Mouse (Mus musculus) liver, adult (tissue): ENCODE results near the gene Abca3.

Source experiments
- GATA4 ChIP-seq: IDR thresholded peaks from 2 replicates; pipeline ENCODE4 v1.6.1; 2014; ENCODE audit warnings: mild to moderate bottlenecking, low read length; ENCODE audit not compliant: insufficient replicate concordance

Abca3 gene

DNA sequence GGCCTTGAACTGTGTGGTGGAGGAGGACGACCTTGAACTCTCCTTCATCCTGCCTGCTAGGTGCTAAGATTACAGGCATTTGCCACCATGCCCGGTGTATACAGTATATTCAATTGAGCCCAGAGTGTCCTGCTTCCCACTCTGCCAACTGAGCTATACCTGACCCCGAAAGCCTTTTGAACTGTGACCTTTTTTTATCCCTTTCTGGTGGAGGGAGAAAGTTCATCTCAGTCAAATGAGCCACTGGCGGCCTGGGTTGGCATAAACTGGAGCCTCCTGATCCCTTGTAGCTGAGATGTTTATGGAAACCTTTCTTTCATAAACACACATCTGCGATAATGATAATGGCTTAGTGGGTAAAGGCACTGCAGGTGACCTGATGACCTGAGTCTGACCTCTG lies 9.5 kb downstream of the Abca3 start:
- TF ChIP-seq GATA4 = no peak

DNA sequence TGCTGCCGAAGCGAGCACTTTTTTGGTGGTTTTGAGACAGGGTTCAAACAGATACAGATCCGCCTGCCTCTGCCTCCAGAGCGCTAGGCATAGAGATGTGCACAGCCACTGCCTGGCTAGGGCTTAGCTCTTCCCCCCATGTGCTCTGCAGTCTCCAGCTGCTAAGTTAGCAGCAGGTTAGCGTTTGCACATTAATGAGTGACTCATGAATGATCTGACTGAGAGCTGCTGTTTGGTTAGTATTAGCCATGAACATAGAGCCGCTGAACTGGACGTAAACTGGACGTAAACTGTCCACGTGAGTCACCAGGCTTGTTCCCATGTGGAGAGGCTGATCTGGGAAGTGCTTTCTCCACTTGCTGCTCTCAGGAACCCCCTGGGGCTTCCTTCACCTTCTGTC lies 10.8 kb downstream of the Abca3 start:
- no peak for TF ChIP-seq GATA4

DNA sequence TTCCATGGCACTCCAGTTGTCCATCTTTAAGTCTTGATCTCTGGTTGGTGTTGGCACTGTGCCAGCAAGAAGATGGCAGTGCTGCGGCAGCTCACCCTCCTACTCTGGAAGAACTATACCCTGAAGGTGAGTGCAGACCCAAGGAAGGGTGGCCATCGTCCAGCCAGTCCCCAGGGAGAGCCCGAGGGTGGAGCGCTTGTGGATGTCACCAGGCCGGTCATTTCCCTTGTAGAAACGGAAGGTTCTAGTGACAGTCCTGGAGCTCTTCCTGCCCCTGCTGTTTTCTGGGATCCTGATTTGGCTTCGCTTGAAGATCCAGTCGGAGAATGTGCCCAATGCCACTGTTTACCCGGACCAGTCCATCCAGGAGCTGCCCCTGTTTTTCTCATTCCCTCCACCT lies 12.7 kb downstream of the Abca3 start:
- no peak for TF ChIP-seq GATA4

DNA sequence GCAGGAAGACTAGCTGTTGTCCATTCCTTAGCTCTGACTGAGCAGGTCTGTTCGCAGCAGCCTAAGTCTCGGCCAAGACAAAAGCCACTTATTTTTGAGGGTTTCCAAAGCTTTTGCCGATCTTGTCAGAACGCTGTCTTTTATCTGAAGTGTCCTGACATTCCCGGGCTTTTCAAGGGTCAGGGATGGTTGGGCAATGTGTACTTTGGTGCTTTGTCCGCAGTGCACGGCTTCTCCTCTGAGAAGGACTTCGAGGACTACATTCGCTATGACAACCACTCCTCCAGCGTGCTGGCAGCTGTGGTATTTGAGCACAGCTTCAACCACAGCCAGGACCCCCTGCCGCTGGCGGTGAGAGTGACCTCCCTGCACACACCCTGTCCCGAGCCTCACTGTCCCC lies 14.1 kb downstream of the Abca3 start:
- TF ChIP-seq GATA4 = no peak

DNA sequence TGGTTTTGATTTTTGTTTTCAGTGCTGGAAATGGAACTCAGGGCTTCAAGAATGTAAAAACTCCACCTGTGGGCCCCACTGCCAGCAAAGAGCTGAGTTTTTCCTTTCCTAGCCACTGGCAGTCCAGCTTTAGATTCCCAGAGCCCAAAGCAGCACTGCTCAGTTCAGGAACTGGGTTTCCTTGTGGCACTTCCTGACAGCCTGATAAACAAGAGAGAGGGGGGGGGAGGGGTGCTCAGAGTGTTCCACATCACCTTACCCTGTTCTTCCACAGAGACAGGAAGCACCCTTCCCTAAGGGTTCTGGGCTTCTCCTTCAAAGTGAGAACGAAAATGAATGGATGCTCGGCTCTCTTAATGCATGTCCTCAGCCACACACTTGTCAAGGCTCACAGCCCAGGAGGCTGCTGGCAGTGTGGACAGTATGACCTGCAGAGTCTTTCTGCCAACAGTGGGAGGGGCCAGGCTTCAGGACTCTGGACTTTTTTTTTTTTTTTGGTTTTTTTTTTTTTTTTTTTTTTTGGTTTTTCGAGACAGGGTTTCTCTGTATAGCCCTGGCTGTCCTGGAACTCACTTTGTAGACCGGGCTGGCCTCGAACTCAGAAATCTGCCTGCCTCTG lies 23.5 kb downstream of the Abca3 start:
- TF ChIP-seq GATA4 = peak; percentile 32; the same call in 1 of the 2 replicates

DNA sequence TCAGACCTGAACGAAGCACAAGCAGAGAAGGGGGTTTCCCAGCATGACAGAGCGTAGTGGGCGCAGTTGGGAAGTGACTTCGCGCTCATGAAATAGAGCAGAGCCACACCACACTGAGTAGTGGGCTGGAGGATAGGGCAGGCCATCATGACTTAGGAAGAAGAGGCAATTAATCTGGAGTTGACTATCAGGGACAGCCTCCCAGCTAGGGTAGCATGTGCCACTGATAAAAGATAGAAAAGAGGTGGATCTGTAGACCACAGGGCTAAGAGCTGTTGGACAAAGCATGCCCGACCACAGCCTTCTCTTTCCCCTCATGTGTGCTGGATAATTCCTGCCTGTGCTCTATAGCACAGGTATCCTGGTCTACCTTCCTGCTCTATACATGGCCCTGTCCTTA lies 24.1 kb downstream of the Abca3 start:
- no peak for TF ChIP-seq GATA4

DNA sequence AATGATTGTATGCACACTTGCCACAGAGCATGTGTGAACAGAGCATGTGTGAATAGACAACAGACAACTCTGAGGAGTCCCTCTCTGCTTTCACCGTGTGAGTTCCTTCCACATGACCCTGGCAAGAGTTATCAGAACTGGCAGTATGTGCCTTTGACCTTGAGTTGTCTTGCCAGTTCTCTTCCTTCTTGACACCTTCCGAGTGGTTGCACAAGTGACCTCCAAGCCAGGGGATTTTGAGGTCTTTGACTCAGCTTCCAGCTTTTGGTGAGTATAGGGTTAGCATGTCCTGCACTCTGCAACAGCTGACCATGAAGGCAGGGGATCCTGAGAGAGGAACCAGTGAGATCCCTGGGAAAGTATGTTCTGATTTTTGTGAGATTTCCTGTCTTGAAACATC lies 26.7 kb downstream of the Abca3 start:
- TF ChIP-seq GATA4 = no peak

DNA sequence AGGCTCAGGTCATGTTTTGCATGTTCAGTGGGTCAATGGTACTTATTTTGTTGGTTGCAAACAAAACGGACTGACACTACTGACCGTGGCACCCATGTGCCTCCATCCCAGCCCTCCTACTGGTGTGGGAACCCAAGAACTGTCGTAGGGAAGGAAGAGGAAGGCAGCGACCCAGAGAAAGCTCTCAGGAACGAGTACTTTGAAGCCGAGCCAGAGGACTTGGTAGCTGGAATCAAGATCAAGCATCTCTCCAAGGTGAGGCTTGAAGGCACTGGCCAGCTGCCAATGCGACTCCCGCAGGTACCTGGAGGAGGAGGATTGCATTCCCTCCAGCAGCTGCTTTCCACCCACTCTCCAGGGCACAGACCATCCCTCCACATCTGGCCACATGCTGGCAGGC lies 32.0 kb downstream of the Abca3 start:
- TF ChIP-seq GATA4 = no peak

DNA sequence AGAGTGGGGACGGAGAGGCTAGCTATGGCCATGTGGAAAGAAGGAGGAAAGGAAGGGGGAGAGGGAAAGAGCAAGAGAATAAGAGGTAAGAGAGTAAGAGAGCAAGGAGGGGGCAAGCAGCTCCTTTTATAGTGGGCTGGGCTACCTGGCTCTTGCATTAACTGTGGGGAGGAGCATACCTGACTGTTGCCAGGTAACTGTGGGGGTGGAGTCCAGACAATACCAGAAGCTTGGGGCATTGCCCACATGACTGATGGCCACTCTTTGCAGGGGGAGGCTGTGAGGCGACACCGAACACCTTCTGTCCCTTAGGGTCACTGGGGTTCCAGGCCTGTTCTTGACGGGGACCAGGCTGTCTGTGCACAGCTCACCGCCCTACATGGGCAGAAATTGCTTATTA lies 37.0 kb downstream of the Abca3 start:
- no peak for TF ChIP-seq GATA4

DNA sequence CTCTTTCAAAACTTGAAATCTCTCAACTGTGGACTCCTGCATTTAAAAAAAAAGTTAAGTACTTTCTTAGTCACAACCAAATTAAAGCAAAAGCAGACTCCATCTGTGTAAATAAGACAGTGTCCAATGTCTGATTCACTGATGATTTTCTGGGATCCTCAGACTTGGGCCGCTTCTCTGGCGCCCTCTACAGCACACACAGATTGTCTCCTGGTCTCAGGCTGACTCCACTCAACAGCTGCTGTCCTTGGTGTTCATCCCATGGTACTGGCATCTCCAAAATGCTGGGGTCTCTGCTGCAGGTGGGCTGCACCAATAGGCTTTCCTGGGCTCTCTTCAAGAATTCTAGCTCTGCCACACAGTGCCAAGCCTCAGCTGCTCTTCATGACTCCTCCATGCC lies 38.1 kb downstream of the Abca3 start:
- no peak for TF ChIP-seq GATA4

DNA sequence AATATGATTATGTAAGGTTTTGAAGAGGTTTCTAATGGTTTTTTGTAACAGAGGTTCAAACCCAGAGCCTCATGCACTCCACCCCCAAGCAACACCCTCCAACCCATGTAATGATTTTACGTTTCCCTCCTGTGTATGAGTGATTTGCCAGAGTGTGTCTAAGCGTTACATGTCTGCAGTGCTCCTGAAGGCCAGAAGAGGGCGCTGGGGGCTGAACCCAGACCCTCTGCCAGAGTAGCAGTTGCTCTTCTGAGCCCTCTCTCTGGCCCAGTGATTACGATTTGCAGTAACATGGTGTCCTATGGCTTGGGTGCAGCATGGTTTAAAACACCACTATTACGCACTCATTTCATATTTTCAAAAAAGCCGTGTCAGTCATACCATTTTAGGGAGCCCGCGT lies 39.4 kb downstream of the Abca3 start:
- no peak for TF ChIP-seq GATA4

DNA sequence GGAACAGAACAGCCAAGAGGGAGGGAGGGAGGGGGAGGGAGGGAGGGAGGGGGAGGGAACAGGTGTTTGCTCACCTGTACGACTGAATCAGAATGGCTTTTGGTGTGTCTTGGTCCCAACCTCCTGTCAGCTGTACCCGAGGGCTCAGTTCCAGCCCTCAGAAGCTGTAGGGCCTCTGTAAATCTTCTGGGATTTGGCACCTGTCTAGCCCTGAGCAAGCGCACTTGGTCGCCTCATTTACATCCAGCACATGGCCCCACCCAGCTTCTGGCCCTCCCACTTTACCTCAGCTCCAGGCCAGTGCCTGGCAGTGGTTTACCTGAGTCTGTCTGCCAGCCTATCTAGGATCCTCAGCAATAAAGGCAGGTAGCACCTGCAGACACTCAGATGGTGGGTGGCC lies 41.8 kb downstream of the Abca3 start:
- TF ChIP-seq GATA4 = no peak

DNA sequence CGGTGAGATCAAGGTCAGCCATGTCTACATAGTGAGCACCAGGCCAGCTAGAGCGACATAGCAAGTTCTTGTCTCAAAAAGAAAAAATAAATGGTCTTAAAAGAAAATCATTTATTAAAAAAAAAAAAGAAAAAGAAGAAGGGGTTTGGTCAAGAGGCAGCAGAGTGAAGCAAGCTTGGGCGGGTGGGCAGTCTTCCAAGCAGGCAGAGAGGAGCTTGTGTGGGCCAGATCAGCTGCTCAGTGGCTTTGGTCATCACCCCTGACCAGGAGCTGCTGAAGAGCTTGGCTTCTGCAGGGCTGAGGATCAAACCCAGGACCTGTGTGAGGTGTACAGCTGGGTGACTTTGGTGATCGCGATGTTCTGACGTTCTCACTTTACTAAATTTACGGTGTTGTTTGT lies 42.7 kb downstream of the Abca3 start:
- TF ChIP-seq GATA4 = no peak

DNA sequence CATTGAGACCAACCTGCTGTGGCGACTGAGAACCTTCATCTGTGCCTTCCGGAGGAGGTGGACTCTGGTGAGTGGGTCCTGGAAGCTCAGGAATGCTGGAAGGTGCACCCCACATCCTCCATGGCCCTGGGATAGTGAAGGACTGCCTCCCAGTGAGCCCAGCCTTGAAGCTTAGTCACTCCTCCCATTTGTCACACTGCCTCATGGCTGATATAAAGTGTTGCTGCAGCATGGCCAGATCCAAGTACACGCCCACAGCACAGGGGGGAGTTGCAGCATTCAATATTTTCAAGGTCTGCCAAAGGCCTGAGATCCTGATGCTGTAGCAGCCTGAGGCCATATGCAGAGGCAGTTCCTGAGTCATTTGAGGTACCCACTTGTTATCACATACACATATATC lies 50.6 kb downstream of the Abca3 start:
- TF ChIP-seq GATA4 = no peak

DNA sequence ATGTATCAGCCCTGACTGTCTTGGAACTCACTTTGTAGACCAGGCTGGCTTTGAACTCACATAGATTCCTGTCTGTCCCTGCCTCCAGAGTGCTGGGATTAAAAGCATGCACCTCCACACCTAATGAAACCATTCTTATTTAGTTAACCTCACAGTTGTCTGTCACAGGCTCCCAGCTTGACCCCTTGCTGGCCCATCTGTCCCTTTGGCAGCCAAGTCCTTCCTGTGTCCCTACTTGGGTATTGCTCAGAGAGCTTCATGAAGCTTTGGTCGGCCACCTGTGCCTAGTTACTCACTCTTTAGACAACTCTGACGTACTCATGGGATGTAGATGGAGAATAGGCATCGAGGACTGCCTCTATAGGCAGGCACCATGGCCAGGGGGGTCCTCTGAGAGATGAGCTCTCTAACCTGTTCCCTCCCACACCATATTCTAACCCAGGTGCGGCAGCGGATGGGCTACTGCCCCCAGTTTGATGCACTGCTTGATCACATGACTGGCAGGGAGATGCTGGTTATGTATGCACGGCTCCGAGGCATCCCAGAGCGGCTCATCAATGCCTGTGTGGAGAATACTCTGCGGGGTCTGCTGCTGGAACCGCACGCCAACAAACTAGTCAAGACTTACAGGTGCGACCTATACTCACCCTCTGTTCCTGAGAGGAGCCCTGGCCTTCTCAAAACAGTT lies 55.5 kb downstream of the Abca3 start:
- no peak for TF ChIP-seq GATA4

DNA sequence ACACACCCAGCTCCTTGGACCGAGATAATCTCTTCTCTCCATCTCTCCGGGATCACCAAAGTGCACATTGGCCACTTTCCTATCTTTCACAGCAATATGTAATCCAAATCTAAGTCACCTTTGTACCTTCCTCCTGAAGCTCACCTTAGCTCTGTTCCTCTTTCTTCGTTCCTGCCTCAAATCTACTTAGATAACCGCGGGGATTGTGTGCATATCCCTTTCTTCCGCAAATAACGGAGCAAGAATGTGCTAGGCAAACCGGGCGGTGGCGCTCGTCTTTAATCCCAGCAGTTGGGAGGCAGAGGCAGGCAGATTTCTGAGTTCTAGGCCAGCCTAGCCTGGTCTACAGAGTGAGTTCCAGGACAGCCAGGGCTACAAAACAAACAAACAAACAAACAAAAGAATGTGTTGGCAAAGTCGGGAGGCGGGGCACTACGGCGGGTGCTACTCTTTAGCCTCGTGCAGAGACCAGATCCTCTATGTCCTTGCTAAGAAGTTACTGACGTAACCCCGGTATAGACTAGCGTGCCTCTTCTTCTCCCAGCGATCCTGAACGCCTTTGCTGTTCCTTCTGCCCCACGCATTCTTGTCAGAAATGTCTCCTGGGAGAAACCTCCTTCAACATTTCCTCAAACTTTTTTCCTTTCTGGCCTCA lies 61.9 kb downstream of the Abca3 start:
- no peak for TF ChIP-seq GATA4

DNA sequence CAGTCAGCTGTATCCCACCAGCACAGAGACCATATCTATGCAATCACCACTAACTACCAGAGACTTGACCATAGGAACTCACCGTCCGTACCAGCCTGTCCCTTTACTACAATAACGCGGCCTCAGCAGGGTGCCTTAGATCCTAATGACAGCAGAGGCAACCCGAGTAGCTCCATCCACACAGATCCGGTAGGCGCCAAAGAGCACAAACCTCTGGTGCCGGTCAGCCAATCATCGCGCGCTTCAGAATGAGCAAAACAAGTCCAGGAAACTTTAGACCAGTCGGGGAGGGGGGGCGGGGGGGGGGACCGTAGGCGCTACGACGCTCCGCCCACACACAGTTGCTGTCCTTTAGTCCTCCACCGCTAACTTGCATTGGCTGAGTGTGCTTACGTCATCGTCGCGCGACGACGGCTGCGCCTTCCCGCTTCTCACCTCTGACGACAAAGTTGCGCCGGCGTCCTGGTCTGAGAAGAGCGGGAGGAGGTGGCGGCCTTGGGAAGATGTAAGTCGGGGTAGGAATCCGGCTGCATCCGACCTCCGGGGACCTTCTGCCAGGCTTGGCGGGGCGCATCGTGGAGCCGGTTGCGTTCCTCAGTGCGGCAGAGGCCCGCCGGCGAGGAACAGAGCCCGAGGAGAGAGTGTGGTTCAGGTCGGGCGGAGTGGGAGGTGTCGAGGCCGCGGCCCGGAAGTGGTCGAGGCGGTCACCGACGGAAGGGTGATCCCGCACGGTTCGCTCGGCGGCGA lies 62.7 kb downstream of the Abca3 start, which contains the start of gene Rnps1:
TSS of gene Rnps1 (plus strand) at position 336 of the 747 bp plus-strand sequence.
- no peak; the same call in 1 of the 2 replicates for TF ChIP-seq GATA4
